ENCODE assay signal across 9 mouse cellular contexts in genomic region chr6:49208935-49209334, GRCm38 (mm10). TPM values are rescaled to one million over a fixed set of nuclear protein-coding genes. Genes with fewer than 3 reads are reported as not detected.
DNase-seq lines count a peak whose midpoint lies in the region; ATAC-seq and TF ChIP-seq lines count a peak whose summit lies in the region.
"Had no signal": no experiment of that assay in that cellular context is flagged by ENCODE, and none has a peak within 500 bp of the region (broad histone marks: within the 10 kb centered on the region; RNA-seq: fewer than 3 reads in every experiment).

No protein-coding gene starts in this region.

- ATAC-seq in heart, embryonic 13.5 days (ENCODE audit: extremely low read depth, insufficient number of reproducible peaks, low FRiP score, low TSS enrichment): no peak; the same call in 1 of the 2 replicates
- ATAC-seq in intestine, postnatal 0 days: no peak

- no peaks in the 10 kb centered on the region for H3K27me3 ChIP-seq in heart, embryonic 13.5 days (replicated peaks)
- H3K27me3 ChIP-seq in intestine, postnatal 0 days (replicated peaks; ENCODE audit: control insufficient read depth, insufficient read depth, low read length): no peaks in the 10 kb centered on the region
- H3K27me3 ChIP-seq: megakaryocyte, embryonic 14.5 days had no signal

- H3K4me3 ChIP-seq in heart, embryonic 13.5 days: peak overlapping the region; percentile 36
- H3K4me3 ChIP-seq in intestine, postnatal 0 days (ENCODE audit: low read depth, low read length): no peak overlapping the region

- H3K9ac ChIP-seq in heart, embryonic 13.5 days: peak overlapping the region; percentile 56
- H3K9ac ChIP-seq in intestine, postnatal 0 days (ENCODE audit: low read depth, low read length): no peak overlapping the region

- no peak for TF ChIP-seq CTCF in intestine, postnatal 0 days (IDR thresholded peaks at IDR 0.05; ENCODE audit: low read depth)

- WGBS in heart, embryonic 13.5 days: 63% methylated on average over 5 of the region's 5 CpGs
- 68% methylated on average over 5 of the region's 5 CpGs for WGBS in intestine, postnatal 0 days

- H3K4me2 ChIP-seq in heart, embryonic 13.5 days: peak overlapping the region; percentile 63
- H3K4me2 ChIP-seq in intestine, postnatal 0 days (replicated peaks; ENCODE audit: low read depth): peak overlapping the region; percentile 13; the same call in 1 of the 2 replicates

- peak overlapping the region; percentile 87 for H3K27ac ChIP-seq in heart, embryonic 13.5 days (replicated peaks)
- 0 out of 2 replicates have a peak overlapping the region, but pooled peaks have one; percentile 2 for H3K27ac ChIP-seq in intestine, postnatal 0 days (ENCODE audit: low read depth, low read length)

- H3K9me3 ChIP-seq in heart, embryonic 13.5 days: no peaks in the 10 kb centered on the region
- H3K9me3 ChIP-seq in intestine, postnatal 0 days (ENCODE audit: control insufficient read depth): no peaks in the 10 kb centered on the region
- H3K9me3 ChIP-seq: megakaryocyte, embryonic 14.5 days had no signal

- DNase-seq in heart, adult 8-10 months (ENCODE audit: low spot score): no peak
- peak; percentile 80 for DNase-seq in CD4-positive, CD25-positive, alpha-beta regulatory T cell, adult 2 months (ENCODE audit: low read depth, low spot score)
- peak; percentile 40 for DNase-seq in brain, adult 2 months (ENCODE audit: low read depth, low spot score)
- DNase-seq in testis, postnatal 14 days (ENCODE audit: low spot score): peak; percentile 56
- DNase-seq in urinary bladder, postnatal 14 days (ENCODE audit: low spot score): no peak
- DNase-seq in layer of hippocampus, postnatal 10 days (ENCODE audit: low spot score in 2 of 2): no peak

- peaks cover 64% of the 10 kb centered on the region for H3K4me1 ChIP-seq in heart, embryonic 13.5 days
- 0 out of 2 replicates have a peak, but pooled peaks cover 7% of the 10 kb centered on the region for H3K4me1 ChIP-seq in intestine, postnatal 0 days (replicated peaks; ENCODE audit: control insufficient read depth, insufficient read depth, low read length)

- H3K36me3 ChIP-seq in heart, embryonic 13.5 days: peaks cover 29% of the 10 kb centered on the region
- peaks cover 11% of the 10 kb centered on the region for H3K36me3 ChIP-seq in intestine, postnatal 0 days (ENCODE audit: control insufficient read depth, insufficient read depth)

RNA-seq across cellular contexts. Expression of gene Igf2bp3, which starts 5.8 kb away (rescaled TPM):
- 39.2 and 44.0 TPM in 2 replicates for polyA plus RNA-seq in heart, embryonic 13.5 days (2015; fragmentation: Nextera tagmentation; extraction: Ambion mirVana)
- not detected for total RNA-seq in heart, adult 8-10 months (2022)
- polyA plus RNA-seq in intestine, postnatal 0 days (2015; fragmentation: Nextera tagmentation; extraction: Ambion mirVana): 54.7 and 56.3 TPM in 2 replicates
- total RNA-seq in layer of hippocampus, postnatal 10 days (2021): 1 to 10 TPM; 1.4 TPM

RNA-seq across cellular contexts. Expression of gene Tra2a, which starts 54.9 kb away (rescaled TPM):
- 57.7 and 67.6 TPM in 2 replicates for polyA plus RNA-seq in heart, embryonic 13.5 days (2015; fragmentation: Nextera tagmentation; extraction: Ambion mirVana)
- total RNA-seq in heart, adult 8-10 months (2022): 10 to 100 TPM; 20.0 to 27.3 (median 24.3) TPM
- 30.2 and 30.5 TPM in 2 replicates for polyA plus RNA-seq in intestine, postnatal 0 days (2015; fragmentation: Nextera tagmentation; extraction: Ambion mirVana)
- 10 to 100 TPM; 76.6 to 76.9 TPM for total RNA-seq in layer of hippocampus, postnatal 10 days (2021)

Comparison
In these comparisons a context has a peak if more than half of its experiments do, and no peak if none do; other contexts are left out.
1. DNase-seq: peak in CD4-positive, CD25-positive, alpha-beta regulatory T cell, adult 2 months (single experiment), brain, adult 2 months (single experiment) and testis, postnatal 14 days (single experiment); none in heart, adult 8-10 months (single experiment), urinary bladder, postnatal 14 days (single experiment) and layer of hippocampus, postnatal 10 days (0 of 2).